Mouse (Mus musculus) layer of hippocampus, adult 8-10 months (tissue): Measurements from ENCODE around the gene Mfsd14b. TPM values are rescaled to one million over a fixed set of nuclear protein-coding genes. Genes with fewer than 3 reads are reported as not detected.
A peak's percentile ranks its signal among the peaks of the same experiment; 100 is the strongest.

Experiments used
- DNase-seq, 2 experiments: peaks; one replicate each; pipeline ENCODE4 v3.0.0; 2022; ENCODE audit warnings: low spot score in 2 of 2
- total RNA-seq, 4 experiments: library from RNA; stranded (reverse); gene quantifications; 2 replicates each; pipeline ENCODE4 v1.2.4; 2022

Gene Mfsd14b
- total RNA-seq, result 10 to 100 TPM; 37.1 to 48.9 (median 43.6) TPM

DNA sequence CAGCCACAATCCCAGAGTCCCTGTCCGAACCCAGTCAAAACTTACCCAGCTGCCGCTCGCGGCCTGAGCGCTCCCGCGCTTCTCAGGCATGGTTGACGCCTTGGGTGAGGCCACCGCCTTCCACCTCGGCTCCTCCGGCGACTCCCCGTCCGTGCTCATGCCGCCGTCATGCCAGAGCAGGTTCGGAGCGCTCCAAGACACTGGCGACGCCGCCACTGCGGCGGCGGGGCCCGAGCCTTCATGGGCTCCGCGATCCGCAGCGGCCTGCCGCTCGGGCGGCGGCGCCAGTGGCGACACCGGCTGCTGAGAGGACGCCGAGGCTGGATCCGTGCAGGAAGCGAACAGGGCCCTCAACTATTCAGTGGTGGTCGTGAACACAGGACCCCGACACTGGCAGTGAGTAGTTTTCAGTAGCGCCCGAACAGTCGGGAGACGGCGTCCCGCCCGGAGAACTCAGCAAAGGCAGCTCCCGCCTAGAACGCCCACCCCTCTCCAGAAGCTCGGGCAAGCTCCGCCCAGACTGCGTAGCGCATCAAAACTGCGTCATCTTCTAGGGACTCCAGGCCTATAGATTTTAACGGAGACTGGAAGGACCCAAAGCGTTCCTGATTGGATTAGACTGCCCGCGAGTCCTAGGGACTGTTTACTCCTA, at the start of gene Mfsd14b:
Gene Mfsd14b, minus strand, starts transcription at position 517 of the 652 bp plus-strand sequence.
- peak; percentile 90 to 92 for DNase-seq

DNA sequence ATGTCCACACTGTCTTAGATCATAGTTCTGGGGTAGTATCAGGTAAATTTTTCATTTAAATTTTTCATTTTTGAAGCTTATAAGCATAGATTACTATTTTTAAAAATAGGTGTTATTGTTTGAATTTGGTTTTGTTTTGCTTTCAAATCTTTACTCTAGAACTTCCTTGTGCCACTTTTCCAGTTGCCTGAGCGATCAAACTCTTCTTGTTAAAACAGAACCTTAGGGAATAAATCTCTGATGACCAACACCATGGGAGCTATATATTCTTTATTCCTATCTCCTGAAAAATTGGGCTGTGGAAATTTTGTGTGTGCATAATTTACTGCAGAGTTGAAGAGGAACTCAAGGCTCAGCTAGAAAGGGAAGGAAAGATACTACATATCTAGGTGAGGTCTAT, 37.2 kb upstream of the Mfsd14b start, which contains the start of gene Olfr466:
Gene Olfr466, plus strand, starts transcription at position 301 of the 400 bp plus-strand sequence.
- no peak for DNase-seq

DNA sequence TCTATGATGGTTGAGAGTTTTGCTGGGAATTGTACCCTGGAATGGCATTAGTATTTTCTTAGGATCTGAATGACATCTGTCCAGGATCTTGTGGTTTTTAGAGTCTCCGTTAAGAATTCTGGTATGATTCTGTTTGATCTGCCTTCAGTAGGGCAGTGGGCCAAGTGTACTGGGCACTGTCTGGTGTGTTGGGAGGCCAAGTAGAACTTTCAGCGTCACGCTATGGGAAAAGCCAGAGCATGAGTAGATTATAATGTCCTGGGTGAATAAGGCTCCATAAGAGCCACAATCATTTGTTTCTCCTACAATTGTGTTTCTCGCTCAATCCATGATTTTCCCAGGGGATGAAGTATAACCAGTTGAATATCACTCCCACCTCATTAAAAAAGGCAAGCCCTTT, 25.0 kb upstream of the Mfsd14b start, which contains the start of gene Olfr465-ps1:
Gene Olfr465-ps1, plus strand, starts transcription at position 301 of the 400 bp plus-strand sequence.
- DNase-seq, result no peak

DNA sequence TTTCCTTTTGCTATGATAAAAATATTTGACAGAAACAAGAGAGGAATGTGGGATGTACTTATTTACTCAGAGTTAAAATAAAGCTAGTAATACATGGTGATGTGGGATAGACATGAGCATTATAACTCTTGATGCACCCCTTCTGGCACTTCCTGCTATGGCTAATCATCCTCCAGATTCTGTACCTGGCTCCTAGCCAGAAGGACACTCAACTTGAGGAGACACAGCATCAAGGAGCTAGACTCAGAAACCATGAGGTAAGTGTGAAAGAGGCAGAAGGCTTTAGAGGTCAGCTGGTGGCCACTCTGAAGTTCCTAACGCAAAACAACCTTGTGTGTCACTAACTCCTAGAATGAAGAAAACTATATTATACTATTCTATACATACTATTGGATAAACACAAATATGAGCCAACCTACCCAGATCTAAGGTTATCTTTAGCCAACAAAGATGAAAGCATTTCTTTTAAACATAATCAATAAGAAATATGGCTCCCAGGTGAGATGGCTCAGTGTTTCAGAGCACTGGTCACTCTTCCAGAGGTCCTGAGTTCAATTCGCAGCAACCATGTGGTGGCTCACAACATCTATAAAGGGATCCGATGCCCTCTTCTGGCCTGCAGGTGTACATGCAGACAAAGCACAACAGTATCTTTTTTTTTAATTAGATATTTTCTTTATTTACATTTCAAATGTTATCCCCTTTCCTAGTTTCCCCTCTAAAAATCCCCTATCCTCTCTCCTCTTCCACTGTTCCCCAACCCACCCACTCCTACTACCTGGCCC, 14.5 kb upstream of the Mfsd14b start:
- no peak for DNase-seq

DNA sequence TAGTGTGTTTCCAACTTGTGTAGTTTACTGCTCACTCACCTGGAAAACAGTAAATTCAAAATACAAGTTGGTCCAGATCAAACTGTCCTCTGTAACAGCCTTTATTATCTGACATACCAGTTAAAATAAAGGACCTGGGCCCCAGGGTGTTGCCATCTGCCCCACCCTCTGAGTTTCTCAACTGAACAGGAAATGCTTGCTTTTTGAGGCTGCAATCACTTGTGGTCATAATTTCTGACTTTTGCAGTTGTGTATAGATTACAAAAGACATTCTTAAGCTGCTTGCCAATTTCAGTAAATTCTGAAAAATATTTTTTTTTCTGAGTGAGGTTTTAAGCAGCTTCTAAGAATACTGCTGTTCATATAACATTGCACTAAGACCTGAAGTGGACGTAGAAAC, 9.3 kb upstream of the Mfsd14b start:
- DNase-seq, result no peak

DNA sequence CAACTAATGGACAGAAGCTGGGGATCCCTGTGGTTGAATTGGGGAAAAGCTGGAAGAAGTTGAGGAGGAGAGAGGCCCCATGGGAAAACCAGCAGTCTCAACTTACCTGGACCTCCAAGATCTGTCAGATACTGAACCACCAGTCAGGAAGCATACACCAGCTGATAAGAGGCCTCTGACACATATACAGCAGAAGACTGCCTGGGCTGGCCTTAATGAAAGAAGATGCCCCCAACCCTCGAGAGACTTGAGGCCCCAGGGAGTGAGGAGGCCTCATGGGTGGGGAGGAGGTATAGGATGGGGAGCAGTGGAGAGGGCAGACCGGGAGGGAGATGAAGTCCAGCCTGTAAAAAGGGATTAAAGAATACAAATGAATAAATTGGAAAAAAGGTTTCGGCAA, 8.2 kb upstream of the Mfsd14b start:
- no peak for DNase-seq

DNA sequence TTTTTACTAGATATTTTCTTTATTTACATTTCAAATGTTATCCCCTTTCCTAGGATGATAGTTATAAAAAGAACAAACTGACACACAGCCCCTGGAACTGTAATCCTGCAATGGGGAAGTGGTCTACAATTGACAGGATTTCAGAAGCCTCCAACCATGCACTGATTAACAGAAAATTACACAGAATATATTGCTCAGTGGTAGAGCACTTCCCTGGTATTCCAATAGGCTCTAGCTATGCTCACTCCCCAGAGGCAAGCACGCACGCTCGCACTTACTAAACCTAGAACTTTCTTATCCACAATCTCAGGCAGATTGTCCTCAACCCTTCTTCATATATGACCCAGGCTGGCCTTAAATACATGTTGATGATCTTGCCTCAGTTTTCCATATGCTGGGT, 464 bp upstream of the Mfsd14b start:
- DNase-seq, result no peak

DNA sequence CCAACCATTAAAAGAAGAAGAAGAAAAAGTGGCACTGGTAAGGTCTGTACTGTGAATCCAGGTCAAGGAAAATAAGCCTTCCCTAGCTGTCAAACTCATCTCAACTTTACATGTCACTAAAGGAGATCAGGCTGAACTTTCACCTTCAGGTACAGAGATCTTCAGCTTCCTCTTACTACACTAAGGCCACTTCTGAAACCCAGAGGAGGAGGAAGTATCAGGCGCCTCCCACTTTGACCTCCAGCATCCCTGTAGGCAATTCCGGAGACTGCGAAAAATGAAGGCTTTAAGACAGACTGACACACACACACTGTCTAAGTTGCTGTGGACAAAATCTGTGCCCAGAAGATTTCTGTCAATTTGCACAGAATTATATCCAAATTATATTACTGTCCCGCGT, 814 bp downstream of the Mfsd14b start:
- DNase-seq, result no peak

DNA sequence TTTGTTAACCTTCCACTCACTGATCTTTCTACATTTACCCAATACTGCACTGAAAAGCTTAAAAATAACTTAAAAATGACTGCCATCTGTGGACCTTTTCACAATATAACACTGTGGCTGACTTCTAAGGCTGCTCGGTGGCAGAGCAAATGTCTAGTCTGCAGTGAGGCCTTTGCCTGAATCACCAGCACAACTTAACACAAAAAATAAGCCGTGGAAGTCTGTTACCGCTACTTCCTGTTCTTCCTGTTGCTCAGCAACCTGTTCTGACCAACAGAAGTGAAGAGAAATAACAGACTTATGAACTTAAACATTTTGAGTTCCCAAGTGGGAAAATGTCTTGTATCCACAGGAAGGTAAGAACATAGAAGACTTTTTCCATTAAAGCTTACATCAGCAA, 11.5 kb downstream of the Mfsd14b start:
- DNase-seq, result no peak

DNA sequence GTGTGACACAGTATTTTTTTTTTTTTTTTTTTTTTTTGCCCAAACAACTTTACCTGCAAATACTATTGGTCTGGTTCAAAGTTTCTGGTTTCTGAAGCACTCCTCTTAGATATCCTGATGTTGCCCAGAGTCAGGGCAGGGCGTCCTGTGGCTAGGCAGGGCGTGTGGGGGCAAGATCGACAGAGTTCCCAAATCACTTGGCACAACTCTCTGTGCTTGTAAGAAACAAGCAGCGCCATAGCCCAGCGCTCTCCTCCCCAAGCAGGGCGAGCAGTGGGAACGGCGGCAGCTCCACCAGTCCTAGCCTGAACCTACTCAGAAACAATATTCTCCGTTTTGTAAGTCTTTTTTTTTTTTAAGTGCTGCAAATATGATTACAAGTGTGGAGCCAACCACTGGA, 12.1 kb downstream of the Mfsd14b start:
- no peak for DNase-seq

DNA sequence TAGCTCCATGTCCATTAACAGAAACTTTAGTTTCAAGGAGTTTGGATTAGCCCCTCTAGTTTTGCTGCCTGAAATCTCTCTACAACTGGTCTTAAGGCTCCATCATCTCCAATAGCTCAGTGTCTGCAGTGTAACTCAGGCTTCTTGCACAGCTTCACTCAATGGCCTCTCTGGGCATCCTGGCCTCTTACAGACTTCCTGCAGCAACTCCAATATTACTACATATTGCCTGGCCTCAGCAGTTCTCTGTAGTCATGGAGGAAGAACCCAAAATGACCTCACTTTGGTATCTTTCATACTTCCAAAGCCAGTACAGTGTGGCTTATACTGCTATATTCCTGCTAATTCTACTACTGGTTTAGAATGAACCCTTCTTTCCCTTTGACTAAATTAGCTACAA, 15.8 kb downstream of the Mfsd14b start:
- no peak for DNase-seq

DNA sequence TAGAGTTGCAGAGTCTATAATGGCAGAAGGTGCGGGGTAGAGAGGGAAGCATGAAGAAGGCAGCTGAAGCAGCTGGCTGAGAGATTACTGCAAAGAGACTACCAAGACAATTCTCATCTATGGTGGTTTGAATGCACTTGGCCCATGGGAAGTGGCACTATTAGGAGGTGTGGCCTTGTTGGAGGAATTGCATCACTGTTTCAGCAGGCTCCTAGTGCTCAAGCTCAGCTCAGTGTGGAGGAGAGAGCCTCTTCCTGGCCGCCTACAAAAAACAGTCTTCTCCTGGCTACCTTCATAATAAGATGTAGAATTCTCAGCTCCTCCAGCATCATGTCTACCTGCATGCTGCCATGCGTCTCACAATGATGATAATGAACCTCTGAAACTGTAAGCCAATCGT, 16.9 kb downstream of the Mfsd14b start:
- DNase-seq, result no peak

DNA sequence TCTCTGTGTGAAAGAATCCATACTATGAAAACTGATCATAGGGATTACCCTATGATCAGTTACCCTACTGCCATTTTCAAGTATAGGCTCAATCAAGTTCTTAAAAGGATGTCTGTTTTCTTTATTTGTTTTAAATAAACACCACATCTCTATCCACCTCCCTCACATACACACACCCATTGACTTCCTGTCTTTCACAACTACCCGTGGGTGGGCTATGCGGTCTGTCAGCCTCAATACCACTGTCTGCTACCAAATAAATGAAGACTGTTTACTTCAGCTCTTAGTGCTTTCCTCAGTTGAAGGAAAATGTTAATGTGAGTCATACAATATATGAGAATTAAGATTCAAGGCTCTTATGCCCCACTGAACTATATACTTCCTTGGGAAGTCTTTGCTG, 42.8 kb downstream of the Mfsd14b start:
- no peak for DNase-seq

DNA sequence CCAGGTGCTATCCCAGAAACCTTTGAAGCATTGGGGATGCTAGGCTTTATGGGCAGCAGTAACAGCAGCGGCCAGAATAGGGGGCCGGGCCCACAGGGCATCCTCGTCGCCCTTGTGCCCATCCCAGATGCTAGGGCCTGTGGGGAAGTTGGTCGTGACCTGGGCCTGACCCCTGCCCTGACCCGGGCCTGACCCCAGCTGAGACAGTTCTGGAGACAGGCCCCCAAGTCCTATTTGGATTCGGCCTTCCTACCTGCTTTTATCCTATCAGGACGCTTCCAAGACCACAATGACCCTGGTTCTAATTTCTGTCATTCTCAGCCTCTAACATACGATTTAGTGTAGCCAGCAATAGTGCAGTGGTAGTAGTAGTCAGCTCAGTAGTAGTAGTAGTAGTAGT, 60.1 kb downstream of the Mfsd14b start, which contains the start of gene Prss47:
Gene Prss47, minus strand, starts transcription at position 101 of the 400 bp plus-strand sequence.
- no peak for DNase-seq

DNA sequence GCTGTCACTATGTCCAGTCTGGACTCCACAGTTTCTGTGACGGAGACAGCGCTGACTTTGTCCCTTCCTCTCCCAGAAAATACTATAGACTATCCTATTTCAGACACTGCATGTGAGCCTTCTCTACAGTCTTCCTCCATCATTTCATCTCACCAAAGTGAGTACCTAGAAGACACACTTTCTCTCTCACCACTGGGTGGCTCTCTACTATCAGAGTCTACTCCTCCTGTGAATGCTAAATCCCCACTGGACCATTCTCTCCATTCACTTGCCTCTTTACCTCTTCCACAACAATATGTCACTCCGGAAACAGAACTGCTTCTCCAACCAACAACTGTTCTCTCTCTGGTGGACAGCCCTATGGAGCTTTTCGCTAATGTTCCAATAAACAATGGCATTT, 77.7 kb downstream of the Mfsd14b start:
- DNase-seq, result no peak

DNA sequence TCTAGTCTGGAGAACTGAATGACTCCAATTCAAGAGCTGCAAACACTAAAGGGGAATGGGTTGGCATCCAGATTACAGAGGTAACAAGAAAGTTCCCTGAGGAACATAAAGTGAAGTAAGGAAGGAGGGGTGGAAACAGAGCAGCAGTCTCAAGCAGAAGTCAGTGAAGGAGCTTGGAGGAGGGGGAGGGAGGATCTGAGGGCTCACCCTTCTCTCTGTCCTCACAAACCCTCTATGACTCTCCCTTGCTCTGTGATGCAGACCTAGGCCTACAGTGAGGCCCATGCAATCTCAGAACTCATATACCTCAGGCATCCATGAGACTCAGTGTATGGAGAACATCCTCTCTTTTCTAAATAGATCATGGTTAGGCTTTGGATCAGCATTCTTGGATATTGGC, 80.0 kb downstream of the Mfsd14b start, which contains the start of gene Spata31d1c:
Gene Spata31d1c, plus strand, starts transcription at position 301 of the 400 bp plus-strand sequence.
- no peak for DNase-seq

Other genes with a start within 250 kb of the Mfsd14b start
- gene Cntnap3, start 209.0 kb downstream of the Mfsd14b start, total RNA-seq, result 1 to 10 TPM; 3.6 to 4.1 (median 4.0) TPM
- gene Spata31, start 195.6 kb downstream of the Mfsd14b start, total RNA-seq, result not detected
- gene Spata31d1c, start 79.9 kb downstream of the Mfsd14b start, total RNA-seq, result not detected
- not detected for gene Prss47, start 60.2 kb downstream of the Mfsd14b start, total RNA-seq
- not detected for gene Olfr465-ps1, start 25.1 kb upstream of the Mfsd14b start, total RNA-seq
- gene Olfr466, start 37.3 kb upstream of the Mfsd14b start, total RNA-seq, result not detected
- under 1 TPM in 2 of 4 experiments, not detected in 2; 0.17 to 0.18 TPM for gene Nlrp4f, start 93.0 kb upstream of the Mfsd14b start, total RNA-seq
- gene Gm10775, start 146.6 kb upstream of the Mfsd14b start, total RNA-seq, result under 1 TPM in 2 of 4 experiments, not detected in 2; 0.31 to 0.36 TPM
- gene Zfp369, start 165.8 kb upstream of the Mfsd14b start, total RNA-seq, result 10 to 100 TPM; 57.7 to 76.2 (median 66.0) TPM